Mouse (Mus musculus): ENCODE results near the gene Ofcc1.

DNA sequence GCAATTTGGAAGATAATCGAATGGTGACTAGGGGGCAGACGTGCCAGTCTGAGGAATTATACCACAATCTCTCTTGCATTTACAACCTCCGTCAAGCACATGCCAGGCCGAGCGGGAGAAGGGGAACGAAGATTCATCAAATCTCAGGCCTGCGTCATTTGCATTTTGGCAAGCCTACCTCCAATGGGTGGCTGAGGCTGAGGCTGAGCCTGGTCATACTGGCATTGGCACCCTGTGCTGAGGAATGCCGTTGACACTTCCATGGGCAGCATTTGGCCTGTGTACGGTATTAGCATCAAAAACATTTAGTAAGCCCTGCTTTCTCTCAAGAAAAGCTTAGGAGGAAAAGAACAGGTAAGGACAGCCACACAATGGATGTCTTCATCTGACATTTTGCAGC lies 152.9 kb downstream of the Ofcc1 start:
- TF ChIP-seq GATA1 (IDR thresholded peaks at IDR 0.05; ENCODE audit: low read length) (no peak), TAL1 (IDR thresholded peaks at IDR 0.05; ENCODE audit: low read length) (no peak)

Measured in erythroblast, embryonic 14.5 days (primary cell).